Mouse (Mus musculus): ENCODE measurements at regions not wholly inside any gene's neighbourhood (a gene's known extent, or its start where the extent isn't known, plus 50 kb on each side); places are given as distances from the start of the nearest gene placed in this dataset.

DNA sequence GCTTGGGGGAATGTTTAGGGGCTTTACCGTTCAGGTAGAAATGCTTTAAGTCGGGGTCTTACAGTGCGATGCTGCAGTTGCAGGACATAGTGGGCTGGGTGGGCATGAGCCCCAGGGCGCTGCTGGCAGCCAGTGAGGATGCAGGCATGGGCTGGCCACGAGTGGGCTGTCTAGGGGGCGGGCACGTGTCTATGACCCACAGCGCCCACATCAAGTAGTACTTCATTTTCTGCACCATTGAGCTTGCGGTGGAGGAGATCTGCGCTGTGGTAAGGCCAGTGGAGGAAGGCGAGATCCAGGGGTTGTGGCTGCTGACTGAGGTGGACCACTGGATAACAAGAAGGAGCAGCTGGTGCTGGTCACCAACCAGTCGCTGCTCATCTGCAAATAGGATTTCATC is 52.4 kb upstream of the Olfr291 start:
- DNase-seq (ENCODE audit: low spot score in 2 of 2), result no peak

DNA sequence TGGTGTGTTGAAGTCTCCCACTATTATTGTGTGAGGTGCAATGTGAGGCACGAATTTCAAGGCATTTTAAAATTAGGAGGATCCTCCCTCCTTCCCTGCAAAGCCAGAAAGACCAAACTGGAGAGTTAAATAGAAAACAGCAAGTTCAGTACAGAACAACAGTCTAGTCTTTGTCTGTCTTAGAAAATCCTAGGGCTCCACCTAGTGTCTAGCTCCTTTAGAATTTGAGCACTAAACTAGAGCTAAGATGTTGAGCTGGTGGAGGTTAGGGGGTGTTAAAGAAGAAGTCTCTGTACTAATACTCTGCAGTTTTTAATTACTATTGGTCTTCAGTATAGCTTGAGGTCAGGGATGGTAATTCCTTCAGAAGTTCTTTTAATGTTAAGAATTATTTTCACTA is 58.7 kb upstream of the Olfr291 start:
- DNase-seq (ENCODE audit: low spot score in 2 of 2), result no peak

DNA sequence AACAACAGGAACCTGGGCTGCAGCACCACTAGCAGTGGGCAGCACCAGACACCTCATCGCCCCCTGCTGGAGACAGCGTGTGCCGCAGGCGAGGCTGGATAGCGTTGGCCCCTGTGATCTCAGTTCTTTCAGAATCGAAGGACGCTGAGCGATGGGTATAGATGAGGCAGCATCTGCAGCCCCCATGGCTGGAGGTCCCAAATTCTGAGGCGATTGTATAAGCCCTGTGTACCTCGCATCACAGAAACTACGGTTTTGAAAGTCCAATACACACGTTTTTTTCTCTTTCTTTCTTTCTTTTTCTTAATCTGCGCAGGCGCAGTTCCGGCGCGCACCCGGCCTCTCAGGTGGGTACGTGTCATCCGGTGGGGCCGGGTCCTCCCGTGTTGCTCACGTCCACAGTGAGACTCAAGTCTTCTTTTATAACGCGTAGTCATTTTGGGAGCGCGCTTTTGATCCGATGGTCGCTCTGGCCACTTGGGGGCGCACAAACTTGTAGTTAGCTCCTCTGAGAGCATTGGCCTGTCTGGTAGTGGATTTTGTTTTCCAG is 74.0 kb upstream of the Olfr291 start:
- peak; percentile 84 to 85 for DNase-seq (ENCODE audit: low spot score in 2 of 2)

DNA sequence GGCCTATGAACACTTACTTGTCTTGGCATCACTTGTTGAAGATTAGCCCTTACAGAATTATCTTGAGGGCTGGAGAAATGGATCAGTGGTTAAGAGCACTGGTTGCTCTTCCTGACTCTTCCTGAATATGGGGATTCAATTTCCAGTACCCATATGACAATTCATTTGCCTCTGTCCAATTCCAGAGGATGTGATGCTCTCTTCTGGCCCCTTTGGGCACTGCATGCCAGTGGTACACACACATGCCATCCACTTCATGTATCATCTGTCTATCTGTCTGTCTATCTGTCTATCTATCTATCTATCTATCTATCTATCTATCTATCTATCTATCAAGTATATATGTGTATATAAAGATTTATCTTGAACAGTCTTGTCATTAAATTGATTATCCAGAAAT is 75.7 kb upstream of the Olfr291 start:
- DNase-seq (ENCODE audit: low spot score in 2 of 2), result no peak

DNA sequence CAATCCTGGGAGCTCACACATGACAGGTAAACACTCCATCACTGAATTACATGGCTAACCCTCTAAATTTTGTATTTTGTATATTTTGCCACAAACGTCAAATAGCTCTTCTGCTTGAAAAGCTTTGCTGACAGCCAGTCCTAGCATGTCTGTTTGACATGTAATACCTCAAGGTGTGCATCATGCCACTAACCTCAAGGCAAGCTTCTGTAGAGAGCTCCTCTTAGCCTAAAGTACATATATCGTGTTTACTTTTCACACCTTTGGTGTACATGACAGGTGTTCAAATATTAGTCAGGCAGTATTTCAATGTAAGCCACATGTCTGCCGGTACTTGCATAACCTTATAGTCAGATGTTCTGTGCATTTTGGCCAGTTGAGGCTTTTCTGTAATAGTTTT is 66.5 kb upstream of the Zfand6 start:
- no peak for DNase-seq (ENCODE audit: low spot score in 2 of 2)

DNA sequence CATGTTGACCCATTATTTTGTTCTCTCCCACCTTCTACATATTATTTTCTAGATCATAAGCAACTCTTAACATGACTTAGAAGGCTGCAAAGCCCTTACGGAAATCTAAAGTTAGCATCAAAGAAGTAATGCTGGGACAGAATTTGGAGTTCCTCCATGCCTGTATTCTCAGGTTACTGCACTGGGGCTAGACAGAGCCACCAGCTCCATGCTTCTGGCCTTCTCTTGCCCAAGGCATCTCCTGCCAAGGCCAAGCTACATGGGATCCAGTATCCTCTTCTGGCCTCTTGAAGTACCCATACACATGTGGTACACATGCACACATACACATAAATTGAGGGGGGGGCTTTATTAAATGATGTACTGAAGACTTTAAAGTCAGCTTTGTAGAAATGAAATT is 63.6 kb upstream of the Zfand6 start:
- no peak for DNase-seq (ENCODE audit: low spot score in 2 of 2)

DNA sequence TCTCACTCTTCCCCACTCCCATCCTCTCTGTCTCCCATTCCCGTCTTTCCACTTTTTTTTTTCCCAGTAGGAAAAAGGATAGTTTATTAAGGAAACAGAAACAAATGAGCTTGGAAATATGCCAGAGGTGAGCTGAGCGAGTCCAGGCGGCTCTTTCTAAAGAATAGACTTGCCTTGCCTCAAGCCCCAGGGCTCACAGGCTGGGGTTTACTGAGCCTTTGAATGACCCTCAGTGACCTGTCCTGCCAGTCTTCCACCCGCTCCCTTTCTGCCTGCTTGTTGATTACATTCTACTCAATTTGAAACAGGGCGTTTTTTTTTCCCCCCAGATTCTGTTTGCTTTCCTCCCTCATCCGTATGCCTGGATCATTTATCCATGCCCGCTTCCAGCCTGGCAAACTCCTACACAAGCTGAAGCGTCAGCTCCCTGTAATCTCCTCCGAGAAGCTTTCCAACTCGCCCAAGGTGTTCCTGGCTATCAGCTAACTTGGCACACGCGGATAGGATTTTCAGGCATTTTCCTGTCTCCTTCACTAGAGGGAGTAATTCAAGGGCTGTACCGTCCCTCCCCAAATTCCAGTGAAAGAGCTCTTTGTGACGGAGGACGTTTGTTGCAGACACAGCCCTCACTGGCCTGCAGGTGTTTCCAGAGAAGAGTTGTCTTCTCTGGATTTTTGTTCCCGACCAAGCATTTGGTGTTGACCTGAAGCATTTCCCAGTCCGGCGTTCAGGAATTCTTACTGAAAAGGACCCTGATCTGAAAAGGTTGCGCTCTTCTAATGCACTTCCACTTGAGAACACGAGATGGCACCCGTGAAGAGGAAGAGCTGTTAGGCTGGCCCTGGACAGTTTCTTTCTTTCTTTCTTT is 59.9 kb upstream of the Zfand6 start:
- DNase-seq (ENCODE audit: low spot score in 2 of 2), result peak; percentile 35 to 43

DNA sequence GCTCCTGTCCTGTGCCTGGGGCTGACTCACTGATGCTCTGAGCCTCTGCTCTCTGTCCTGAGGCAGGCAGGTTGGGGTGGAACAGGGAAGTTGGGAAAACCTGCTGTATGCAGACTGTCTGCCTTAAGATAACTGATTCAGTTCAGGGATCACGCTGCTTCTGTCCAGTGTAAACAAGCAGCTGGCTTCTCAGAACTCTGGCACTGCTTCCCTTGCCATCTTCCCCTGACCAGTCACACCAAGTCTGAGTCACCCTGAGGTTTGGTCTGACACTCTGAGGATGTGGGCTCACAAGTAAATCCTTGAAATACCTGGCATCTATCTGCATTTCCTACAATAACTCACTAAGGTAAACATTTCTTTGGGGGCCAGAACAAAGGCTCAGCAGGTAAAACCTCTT is 58.1 kb upstream of the Zfand6 start:
- DNase-seq (ENCODE audit: low spot score in 2 of 2), result no peak

DNA sequence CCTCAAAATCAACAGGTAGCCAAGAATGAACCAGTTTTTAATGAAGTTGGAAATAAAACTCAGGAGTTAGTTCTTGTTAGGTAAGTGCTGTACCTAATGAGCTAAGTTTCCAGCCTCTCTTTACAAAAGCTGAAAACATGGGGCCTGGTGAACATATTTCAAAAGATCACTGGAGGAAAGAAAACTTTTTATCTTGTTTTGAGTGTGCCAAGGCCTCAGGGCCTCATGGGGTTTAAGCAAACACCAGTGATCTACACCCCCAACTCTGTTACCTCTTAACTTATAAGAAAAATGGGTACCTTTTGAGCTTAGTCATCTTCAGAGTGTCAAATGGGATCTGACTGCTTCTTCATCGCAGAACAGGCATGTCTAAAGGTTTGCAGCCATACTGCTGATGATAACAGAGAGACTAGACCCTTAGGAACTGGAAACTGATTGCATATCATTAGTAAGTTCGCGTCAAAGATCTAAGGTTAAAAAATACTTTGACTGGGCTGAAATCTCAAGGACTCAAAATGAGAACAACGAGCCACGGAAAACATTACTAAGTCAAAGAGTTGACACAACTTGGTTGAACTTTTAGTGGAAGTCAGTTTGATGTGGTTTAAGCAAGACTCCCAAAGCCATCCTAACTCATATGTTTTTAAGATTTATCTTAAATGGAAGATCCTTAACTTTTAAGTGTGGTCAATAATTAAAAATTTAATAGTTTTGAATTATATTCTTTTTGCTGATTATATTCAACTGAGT is 54.7 kb upstream of the Zfand6 start:
- no peak for DNase-seq (ENCODE audit: low spot score in 2 of 2)

DNA sequence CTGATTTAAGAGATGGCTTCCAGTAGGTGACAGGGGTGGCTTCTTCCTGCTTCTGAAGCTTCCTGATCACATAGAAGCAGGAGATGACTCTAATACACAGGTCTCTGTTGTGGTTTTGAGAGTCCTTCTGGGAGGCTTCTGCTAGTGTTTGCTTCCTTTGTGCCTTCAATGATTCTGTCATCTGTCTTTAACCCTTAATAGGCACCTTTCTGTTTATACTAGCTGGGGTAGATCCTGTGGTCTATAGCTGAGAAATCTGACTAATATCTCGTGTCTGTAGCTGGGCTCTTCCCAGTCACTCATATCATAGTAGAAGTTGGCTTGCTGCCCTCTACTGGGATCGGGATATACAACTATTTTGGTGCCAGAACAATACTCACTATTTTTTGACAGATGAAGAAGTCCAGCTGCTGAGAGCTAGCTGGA is 50.2 kb upstream of the Zfand6 start:
- no peak for DNase-seq (ENCODE audit: low spot score in 2 of 2)
